Comparison of ENCODE assay signal across 9 mouse cellular contexts in genomic region chr6:99692916-99693841, GRCm38 (mm10). TPM values are rescaled to one million over a fixed set of nuclear protein-coding genes. Genes with fewer than 3 reads are reported as not detected.
DNase-seq lines count a peak whose midpoint lies in the region; ATAC-seq and TF ChIP-seq lines count a peak whose summit lies in the region.
"Had no signal": no experiment of that assay in that cellular context is flagged by ENCODE, and none has a peak within 500 bp of the region (broad histone marks: within the 10 kb centered on the region; RNA-seq: fewer than 3 reads in every experiment).

No protein-coding gene starts in this region.

- no peaks in the 10 kb centered on the region for H3K27me3 ChIP-seq in testis, adult 2 months (ENCODE audit: control insufficient read depth, insufficient read depth, low read length)
- H3K27me3 ChIP-seq in forebrain, embryonic 15.5 days, result peaks cover 10% of the 10 kb centered on the region; the same call in 1 of the 2 replicates
- H3K27me3 ChIP-seq in midbrain, embryonic 15.5 days (replicated peaks), result peaks cover 8% of the 10 kb centered on the region; the same call in 1 of the 2 replicates

- no peaks in the 10 kb centered on the region for H3K9me3 ChIP-seq in forebrain, embryonic 15.5 days
- H3K9me3 ChIP-seq in midbrain, embryonic 15.5 days, result no peaks in the 10 kb centered on the region

- H3K36me3 ChIP-seq in testis, adult 2 months (ENCODE audit: control insufficient read depth, insufficient read depth, low read length), result no peaks in the 10 kb centered on the region
- H3K36me3 ChIP-seq in forebrain, embryonic 15.5 days, result no peaks in the 10 kb centered on the region
- no peaks in the 10 kb centered on the region for H3K36me3 ChIP-seq in midbrain, embryonic 15.5 days (replicated peaks)

- peak; percentile 48 for DNase-seq in adrenal gland, adult 2 months
- no peak for DNase-seq in adrenal gland, adult 8-10 months
- no peak for DNase-seq in testis, postnatal 14 days (ENCODE audit: low spot score)
- peak; percentile 21 for DNase-seq in kidney, postnatal 14 days
- no peak for DNase-seq in thymus, postnatal 36 days

- TF ChIP-seq POLR2A in testis, adult 2 months (IDR thresholded peaks at IDR 0.05; ENCODE audit: control insufficient read depth, low read depth, low read length), result no peak

- peaks cover 4% of the 10 kb centered on the region for H3K4me1 ChIP-seq in testis, adult 2 months (ENCODE audit: control insufficient read depth, insufficient read depth, low read length)
- H3K4me1 ChIP-seq in forebrain, embryonic 15.5 days, result peaks cover 29% of the 10 kb centered on the region
- peaks cover 35% of the 10 kb centered on the region for H3K4me1 ChIP-seq in midbrain, embryonic 15.5 days

- 0 out of 2 replicates have a peak, but pooled peaks have one; percentile 17 for ATAC-seq in forebrain, embryonic 15.5 days (replicated peaks)
- ATAC-seq in midbrain, embryonic 15.5 days (replicated peaks), result peak; percentile 57

- peak overlapping the region; percentile 78 for H3K9ac ChIP-seq in forebrain, embryonic 15.5 days (replicated peaks)
- H3K9ac ChIP-seq in midbrain, embryonic 15.5 days, result peak overlapping the region; percentile 71

- peak overlapping the region; percentile 79 for H3K4me3 ChIP-seq in testis, adult 2 months (ENCODE audit: control insufficient read depth, low read depth, low read length)
- peak overlapping the region; percentile 61 for H3K4me3 ChIP-seq in forebrain, embryonic 15.5 days
- peak overlapping the region; percentile 85 for H3K4me3 ChIP-seq in midbrain, embryonic 15.5 days

- under 1% methylated on average over 105 of the region's 110 CpGs for WGBS in forebrain, embryonic 15.5 days
- under 1% methylated on average over 110 of the region's 110 CpGs for WGBS in midbrain, embryonic 15.5 days

- TF ChIP-seq CTCF in testis, adult 2 months (IDR thresholded peaks at IDR 0.05; ENCODE audit: control insufficient read depth, insufficient read depth, insufficient replicate concordance, low read depth, low read length), result no peak

- peak overlapping the region; percentile 87 for H3K4me2 ChIP-seq in forebrain, embryonic 15.5 days (replicated peaks)
- peak overlapping the region; percentile 88 for H3K4me2 ChIP-seq in midbrain, embryonic 15.5 days

- H3K27ac ChIP-seq in testis, adult 2 months (ENCODE audit: control insufficient read depth, insufficient read depth, low read depth, low read length), result no peak overlapping the region
- peak overlapping the region; percentile 88 for H3K27ac ChIP-seq in forebrain, embryonic 15.5 days (replicated peaks)
- peak overlapping the region; percentile 95 for H3K27ac ChIP-seq in midbrain, embryonic 15.5 days

RNA-seq across cellular contexts. Expression of gene Gpr27, which starts 0.7 kb away (rescaled TPM):
- 1 to 10 TPM; 2.1 to 4.3 TPM for total RNA-seq in adrenal gland, adult 2 months (2021)
- 6.6 and 6.7 TPM in 2 replicates for polyA plus RNA-seq in adrenal gland, adult 2 months (2012; rRNA removed)
- 1 to 10 TPM; 2.8 to 4.9 (median 3.8) TPM for total RNA-seq in adrenal gland, adult 8-10 months (2022)
- polyA plus RNA-seq in testis, adult 2 months (2012; rRNA removed), result 0.14 and 0.19 TPM in 2 replicates
- polyA plus RNA-seq in forebrain, embryonic 15.5 days (2015; fragmentation: Nextera tagmentation; extraction: Ambion mirVana), result 22.5 and 24.2 TPM in 2 replicates
- 21.4 and 24.6 TPM in 2 replicates for polyA plus RNA-seq in midbrain, embryonic 15.5 days (2015; fragmentation: Nextera tagmentation; extraction: Ambion mirVana)
- total RNA-seq: neutrophil, adult 5-6 weeks had no signal

RNA-seq across cellular contexts. Expression of gene Gm20696, which starts 26.6 kb away (rescaled TPM):
- 1 to 10 TPM; 2.3 to 3.0 TPM for total RNA-seq in adrenal gland, adult 2 months (2021)
- 1.8 and 1.9 TPM in 2 replicates for polyA plus RNA-seq in adrenal gland, adult 2 months (2012; rRNA removed)
- total RNA-seq in adrenal gland, adult 8-10 months (2022), result 1 to 10 TPM; 3.3 to 9.8 (median 5.5) TPM
- polyA plus RNA-seq in testis, adult 2 months (2012; rRNA removed), result 0.02 and 0.12 TPM in 2 replicates
- polyA plus RNA-seq in forebrain, embryonic 15.5 days (2015; fragmentation: Nextera tagmentation; extraction: Ambion mirVana), result 5.7 and 5.8 TPM in 2 replicates
- 2.9 and 4.7 TPM in 2 replicates for polyA plus RNA-seq in midbrain, embryonic 15.5 days (2015; fragmentation: Nextera tagmentation; extraction: Ambion mirVana)

RNA-seq across cellular contexts. Expression of gene Eif4e3, which starts 26.6 kb away (rescaled TPM):
- 10 to 100 TPM; 30.2 to 32.6 TPM for total RNA-seq in adrenal gland, adult 2 months (2021)
- 5.4 and 6.9 TPM in 2 replicates for polyA plus RNA-seq in adrenal gland, adult 2 months (2012; rRNA removed)
- total RNA-seq in adrenal gland, adult 8-10 months (2022), result 10 to 100 TPM; 15.9 to 28.1 (median 23.3) TPM
- 1.7 and 1.9 TPM in 2 replicates for polyA plus RNA-seq in testis, adult 2 months (2012; rRNA removed)
- 9.9 and 10.0 TPM in 2 replicates for polyA plus RNA-seq in forebrain, embryonic 15.5 days (2015; fragmentation: Nextera tagmentation; extraction: Ambion mirVana)
- polyA plus RNA-seq in midbrain, embryonic 15.5 days (2015; fragmentation: Nextera tagmentation; extraction: Ambion mirVana), result 8.6 TPM in 2 replicates

RNA-seq across cellular contexts. Expression of gene Prok2, which starts 33.0 kb away (rescaled TPM):
- total RNA-seq in adrenal gland, adult 2 months (2021), result not detected
- polyA plus RNA-seq in adrenal gland, adult 2 months (2012; rRNA removed), result not detected in 2 replicates
- total RNA-seq in adrenal gland, adult 8-10 months (2022), result not detected
- polyA plus RNA-seq in testis, adult 2 months (2012; rRNA removed), result 29.5 and 33.4 TPM in 2 replicates
- polyA plus RNA-seq in forebrain, embryonic 15.5 days (2015; fragmentation: Nextera tagmentation; extraction: Ambion mirVana), result 2.1 and 2.4 TPM in 2 replicates
- polyA plus RNA-seq in midbrain, embryonic 15.5 days (2015; fragmentation: Nextera tagmentation; extraction: Ambion mirVana), result 0.54 and 0.71 TPM in 2 replicates

Comparison
In these comparisons a context has a peak if more than half of its experiments do, and no peak if none do; other contexts are left out.
1. DNase-seq: peak in adrenal gland, adult 2 months (single experiment) and kidney, postnatal 14 days (single experiment); none in adrenal gland, adult 8-10 months (single experiment), testis, postnatal 14 days (single experiment) and thymus, postnatal 36 days (0 of 2).
2. Peak in every context shown above with its lines, with median percentiles within 50 percentile points of each other: H3K4me3 ChIP-seq.